Mouse (Mus musculus): Measurements from ENCODE around the gene 6430548M08Rik.
A peak's percentile ranks its signal among the peaks of the same experiment; 100 is the strongest.

Gene 6430548M08Rik

DNA sequence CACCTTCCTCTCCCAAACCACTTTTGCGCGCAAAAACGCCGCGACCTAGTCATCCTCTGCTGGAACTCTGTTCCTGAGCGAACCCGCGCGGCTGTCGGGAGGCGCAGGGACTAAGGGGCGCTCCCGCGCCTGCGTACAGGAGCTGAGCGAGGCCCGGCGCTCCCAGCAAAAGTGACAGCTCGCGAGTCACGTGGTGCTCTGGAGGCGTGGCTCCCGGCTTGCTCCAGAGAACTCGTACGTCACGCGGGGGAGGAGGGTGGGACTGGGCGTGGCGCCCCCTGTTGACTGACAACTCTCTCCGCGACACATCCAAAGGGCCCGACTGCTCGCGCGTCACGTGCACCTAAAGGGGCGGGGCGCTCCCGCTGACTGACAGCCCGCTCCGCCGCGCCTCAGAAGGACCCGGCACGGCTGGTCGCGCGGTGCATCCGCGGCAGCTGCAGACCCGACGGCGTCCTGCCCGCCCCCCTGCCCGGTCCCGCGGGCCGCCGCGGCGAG, at the start of gene 6430548M08Rik:
TSS of gene 6430548M08Rik (plus strand) at position 395 of the 498 bp plus-strand sequence.
- peak; percentile 100 for DNase-seq

DNA sequence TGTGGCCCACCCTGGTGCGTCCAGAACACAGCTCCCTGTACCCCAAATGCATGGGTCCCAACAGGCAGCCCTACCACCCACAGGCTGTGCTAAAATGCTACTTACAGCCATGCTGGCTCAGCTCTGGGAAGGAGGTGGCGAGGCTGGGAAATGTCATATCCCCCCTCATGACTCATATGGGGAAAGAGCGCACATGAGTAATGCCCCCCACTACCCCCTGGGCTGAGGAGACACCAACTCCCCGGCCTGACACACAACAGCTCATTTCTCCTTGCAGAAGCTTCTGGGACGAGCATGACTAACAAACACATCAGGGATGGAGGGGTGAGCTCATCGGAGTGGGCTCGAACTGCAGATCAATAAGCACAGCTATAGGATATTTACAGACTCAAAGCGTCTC, 48.3 kb upstream of the 6430548M08Rik start:
- no peak for DNase-seq

DNA sequence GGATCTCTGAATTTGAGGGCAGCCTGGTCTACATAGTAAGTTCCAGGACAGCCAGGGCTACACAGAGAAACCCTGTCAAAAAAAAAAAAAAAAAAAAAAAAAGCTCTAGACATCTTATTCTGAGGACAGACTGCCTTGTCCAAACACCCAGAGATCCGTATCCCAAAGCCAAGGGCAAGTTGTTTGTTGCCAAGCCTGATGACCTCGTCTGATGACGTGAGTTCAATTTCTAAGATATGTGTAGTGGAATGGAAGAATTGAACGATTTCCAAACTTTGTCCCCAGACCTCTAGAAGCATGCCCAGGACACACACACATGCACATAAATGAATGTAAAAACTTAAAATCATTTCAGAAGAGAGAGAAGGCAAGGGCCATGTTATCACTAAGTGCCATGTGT, 47.7 kb upstream of the 6430548M08Rik start:
- DNase-seq = no peak

DNA sequence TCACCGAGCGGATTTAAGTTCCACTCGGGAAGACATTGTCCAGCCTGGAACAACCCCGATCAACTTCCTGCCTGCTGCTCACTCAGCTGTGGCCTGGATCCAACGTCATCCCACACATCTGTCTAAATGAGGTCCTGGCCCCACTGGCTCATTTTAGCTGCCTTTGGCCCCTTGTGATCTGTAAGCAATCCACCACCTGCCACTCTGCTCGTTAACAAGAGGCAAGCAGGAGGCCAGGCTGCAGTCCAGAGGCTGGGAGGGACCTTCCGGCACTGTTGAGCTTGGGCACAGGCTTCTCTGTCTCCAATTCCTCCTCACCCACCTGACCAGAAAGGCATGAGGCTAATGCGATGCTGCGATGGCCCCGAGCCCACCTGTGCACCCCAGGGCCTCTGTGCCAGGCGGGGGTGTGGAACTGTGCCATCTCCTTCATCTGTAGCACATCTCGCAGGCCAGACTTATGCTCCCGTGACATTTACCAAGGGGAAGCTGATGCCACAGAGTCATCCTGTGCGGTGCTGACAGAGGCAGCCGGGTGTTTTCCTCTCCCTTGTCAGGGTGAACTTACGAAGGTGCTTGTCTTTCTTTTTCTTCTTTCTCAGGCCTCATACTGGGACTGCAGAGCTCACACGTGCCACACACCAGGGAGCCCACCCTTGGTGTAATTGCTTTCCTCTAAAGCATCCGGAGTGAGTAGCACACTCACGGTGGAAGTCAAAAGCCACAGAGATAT, 45.9 kb upstream of the 6430548M08Rik start:
- peak; percentile 63 for DNase-seq

DNA sequence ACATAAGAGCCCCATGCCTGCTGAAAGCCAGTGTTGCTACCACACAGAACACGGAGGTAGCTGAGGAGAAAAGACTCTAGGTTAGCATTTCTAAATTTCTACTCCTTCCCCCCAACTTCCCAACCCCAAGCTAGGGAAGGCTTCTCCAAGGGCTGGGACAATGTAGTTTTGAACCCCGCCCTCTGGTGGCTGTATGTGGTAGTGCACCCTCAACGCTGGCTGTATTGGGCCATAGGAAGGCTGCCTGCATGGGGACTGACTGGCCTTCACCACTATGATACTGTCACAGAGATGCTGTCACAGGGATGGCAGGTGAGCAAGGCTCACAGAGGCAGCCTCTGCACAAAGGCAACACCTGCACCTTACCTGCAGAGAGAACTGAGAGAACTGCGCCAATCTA, 42.3 kb upstream of the 6430548M08Rik start:
- DNase-seq = peak; percentile 87

DNA sequence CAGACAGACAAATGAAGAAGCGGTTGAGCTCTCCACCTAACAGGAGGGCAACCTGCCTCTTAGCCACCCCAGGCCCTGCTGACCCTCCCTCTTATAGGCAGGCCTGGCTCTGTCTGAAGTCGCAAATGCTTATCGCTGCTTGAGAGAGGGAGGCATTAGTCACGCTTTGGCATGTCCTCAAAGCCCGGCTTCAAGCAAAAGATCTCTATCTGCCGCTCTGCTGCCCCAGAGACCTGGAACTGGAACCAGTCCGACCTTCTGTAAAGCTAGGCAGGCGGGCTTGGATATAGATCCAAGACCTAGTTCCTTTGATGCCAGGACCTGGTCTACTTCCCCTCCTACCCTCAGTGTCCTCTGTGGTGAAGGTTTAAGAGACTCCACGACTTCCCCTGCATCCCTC, 41.7 kb upstream of the 6430548M08Rik start:
- DNase-seq = peak; percentile 70

DNA sequence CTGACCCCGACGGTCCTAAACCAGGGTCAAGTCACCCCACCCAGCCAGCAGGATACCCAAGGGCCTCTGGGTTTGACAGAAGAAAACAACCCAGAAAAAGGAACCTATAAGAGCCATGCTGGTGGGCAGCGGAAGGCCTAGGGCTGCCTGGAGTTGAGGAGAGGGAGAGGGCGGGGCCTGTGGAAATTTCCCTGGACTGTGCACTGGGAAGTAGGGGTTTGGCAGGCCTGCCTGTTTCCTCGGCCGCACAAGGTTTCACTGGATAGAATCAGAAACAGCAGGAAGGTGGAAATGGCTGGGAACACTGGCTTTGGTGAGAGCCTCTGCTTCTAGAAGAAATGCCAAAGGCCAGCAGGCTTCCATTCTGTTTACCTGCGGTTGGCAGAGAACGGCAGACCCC, 41.1 kb upstream of the 6430548M08Rik start:
- no peak for DNase-seq

DNA sequence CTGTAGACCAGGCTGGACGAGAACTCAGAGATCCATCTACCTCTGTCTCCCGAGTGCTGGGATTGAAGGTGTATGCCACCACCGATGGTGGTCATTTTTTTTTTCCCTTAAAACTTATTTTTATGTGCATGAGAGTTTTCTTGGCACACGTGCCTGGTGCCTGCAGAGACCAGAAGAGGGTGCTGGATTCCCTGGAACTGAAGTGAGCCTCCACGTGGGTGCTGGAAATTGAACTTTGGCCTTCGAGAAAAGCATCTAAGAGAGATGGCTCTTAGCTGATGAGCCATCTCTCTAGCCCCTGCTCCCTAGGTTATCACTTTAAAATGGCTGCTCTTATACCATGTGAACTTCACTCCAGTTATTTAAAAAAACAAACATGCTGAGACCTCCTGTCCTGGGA, 39.4 kb upstream of the 6430548M08Rik start:
- DNase-seq = no peak

DNA sequence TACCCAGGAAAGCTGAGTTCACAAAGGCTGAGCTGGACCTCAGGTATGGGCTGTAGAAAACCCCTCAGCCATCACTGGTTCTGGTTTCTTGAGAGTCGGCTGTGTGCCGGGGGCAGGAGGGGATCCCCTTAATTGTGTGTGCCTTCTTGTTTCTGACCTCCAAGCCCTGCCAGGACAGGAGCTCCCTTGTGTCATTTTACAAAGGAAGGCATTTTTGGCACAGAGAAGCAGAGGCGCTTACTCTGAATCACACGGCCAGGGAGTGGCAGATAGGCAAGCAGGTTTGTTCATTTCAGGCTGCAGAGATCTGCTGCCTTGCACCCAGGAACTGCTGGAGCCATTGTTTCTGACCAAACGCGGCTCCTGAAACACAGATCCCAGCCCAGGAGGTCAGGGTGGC, 38.6 kb upstream of the 6430548M08Rik start:
- DNase-seq = no peak

DNA sequence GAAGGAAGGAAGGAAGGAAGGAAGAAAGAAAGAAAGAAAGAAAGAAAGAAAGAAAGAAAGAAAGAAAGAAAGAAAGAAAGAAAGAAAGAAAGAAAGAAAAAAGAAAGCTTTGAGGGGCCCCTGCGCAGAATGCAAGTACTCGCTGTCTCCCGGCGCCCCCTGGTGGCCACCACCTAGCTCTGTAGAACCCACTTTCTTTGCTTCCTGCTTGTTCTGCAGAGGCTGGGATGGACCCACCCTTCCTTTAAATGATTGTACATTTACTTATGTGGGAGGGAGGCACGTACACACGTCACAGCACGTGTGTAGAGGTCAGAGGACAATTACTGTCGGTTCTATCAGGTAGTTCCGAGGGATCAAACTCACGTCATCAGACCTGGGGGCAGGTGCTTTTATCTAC, 35.9 kb upstream of the 6430548M08Rik start:
- peak; percentile 77 for DNase-seq

DNA sequence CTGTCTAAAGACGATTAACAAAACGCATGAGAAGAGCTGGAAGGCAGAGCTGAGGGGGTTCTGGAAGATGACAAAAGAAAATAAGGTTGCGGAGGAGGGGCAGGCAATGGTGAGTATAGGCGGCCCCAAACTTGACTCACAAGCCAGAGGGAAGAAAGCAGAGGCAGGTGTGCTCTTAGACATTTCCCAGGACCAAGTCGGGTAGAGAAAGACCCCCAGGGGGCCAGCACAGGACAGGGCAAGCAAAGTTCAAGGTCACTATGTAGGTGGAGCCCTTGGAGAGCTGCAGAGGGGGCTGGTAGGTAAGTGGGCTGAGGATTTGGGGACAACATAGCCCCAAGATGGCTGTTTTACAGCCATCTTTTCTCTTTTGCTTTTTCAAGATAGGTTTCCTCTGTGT, 34.6 kb upstream of the 6430548M08Rik start:
- DNase-seq = no peak

DNA sequence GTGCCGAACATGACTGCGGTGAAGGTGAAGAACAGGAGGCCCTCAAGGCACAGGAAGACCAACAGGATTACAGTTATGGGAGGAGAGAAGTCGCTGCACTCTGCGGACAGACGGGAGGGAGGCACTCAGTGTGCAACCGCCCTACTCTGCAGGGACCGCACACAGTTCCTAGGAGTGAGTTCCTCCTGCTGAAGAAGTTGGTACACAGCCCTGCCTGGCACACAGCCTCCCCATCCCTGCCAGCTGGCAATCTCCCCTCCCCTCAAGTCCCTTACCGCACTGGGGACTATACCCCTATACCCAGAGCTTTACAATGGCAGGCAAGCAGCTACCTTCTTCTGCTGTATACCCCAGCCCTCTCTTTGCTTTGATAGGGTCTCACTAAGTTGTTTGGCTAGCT, 30.7 kb upstream of the 6430548M08Rik start:
- DNase-seq = no peak

DNA sequence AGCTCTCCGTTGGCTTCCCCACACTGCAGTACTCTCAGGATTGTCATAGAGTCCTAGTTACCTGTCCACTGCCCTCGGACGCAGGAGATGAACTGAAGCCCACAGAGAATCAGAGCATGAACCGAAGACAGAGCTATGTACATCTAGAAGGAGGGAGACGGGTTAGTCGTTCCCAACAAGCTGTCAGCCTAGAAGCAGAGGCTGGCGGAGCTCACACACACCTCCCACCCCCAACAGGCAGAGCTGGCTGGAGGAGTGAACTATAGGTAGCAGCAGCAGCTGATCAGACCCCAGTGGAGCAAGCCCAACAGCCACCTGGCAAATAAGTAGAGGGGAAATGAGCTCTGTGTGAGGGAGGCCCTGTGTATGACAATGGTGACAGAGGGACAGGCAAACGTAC, 29.2 kb upstream of the 6430548M08Rik start:
- no peak for DNase-seq

DNA sequence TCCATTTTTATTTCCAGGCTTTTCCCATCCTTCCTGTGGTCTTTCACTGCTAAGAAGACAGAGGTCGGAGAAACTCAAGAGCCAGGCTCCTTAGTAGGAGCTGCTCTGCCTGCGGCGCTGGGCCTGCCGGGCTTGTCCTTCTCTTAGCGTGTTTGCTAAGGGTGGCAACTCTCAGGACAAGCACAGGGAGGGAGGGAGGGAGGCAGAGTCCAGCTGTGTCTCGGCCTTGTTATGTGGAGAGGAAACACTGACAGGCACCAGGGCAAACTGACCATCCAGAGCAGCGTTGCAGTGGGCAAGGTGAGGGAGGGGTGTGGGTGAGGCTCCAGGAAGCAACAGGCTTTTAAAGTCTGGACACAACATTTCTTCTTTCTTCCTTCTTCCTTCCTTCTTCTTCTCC, 24.4 kb upstream of the 6430548M08Rik start:
- no peak for DNase-seq

DNA sequence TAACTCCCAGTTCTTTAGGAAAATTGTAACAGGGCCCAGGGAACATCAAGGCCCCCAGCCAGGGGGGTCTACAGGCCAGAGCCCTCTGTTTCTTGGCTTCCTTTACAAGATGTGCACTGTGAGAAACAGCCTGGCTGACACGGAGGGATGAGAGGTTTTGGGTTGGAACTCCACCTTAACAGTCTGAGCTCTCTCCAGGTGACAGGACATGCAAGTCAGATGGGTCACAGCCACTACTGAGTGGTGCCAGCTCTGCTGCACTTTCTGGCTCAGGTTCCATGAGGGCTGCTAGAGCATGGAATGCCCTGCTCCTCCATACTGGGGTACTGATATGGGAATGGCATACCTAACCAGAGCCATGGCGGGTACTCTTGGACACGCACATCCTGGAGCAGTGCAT, 22.9 kb upstream of the 6430548M08Rik start:
- peak; percentile 48 for DNase-seq

DNA sequence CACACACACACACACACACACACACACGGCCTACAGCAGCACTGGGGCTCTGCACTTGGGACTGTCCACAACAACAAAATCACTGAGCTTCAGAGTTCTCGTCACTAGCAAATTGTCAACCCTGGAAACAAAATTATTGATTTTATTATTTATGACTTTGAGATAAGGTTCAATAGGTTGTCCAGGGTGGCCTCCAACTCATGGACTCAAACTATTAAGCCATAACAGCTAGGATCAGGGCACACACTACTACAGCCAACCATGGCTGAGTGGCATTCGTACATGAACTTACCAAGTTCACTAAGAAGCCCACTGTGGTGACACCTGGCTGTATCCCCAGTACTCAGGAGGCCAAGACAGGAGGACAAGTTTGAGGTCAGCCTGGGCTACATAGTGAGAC, 20.8 kb upstream of the 6430548M08Rik start:
- no peak for DNase-seq

DNA sequence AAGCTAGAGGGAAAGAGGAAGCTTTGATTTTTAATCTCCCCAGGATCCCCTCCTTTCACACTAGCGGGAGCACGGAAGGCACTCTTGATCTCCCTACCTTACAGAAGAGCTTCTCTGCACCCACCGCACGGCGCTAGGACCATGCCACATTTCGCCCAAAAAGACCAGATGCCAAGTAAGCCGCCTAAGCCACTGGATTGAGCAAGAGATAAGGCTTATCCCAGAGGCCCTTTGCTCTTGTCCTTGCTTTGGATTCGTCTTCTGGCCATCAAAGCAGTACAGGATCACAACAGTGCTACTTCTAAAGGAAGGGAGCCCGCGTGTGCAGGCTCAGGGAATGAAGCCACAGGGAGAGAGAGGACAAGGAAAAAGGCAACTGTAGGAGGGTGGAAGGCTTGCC, 19.2 kb upstream of the 6430548M08Rik start:
- no peak for DNase-seq

DNA sequence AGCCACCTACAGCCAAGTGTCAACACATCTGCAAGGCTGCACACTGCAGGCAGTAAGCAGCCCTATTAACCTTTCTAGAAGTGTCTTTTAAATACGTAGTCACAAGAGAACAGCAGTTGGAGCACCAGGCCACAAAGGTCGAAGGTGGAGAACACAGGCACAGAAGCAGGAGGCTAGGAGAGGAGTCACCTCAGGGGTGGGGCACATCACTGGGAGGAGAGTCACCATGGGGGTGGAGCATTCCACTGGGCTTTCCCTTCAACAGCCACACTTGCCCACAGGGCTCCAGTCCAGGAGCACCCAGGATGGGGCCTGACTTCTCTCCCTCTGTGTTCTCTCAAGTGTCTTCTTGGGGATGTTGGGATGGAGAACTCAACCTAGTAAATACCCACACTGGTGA, 17.5 kb upstream of the 6430548M08Rik start:
- no peak for DNase-seq

DNA sequence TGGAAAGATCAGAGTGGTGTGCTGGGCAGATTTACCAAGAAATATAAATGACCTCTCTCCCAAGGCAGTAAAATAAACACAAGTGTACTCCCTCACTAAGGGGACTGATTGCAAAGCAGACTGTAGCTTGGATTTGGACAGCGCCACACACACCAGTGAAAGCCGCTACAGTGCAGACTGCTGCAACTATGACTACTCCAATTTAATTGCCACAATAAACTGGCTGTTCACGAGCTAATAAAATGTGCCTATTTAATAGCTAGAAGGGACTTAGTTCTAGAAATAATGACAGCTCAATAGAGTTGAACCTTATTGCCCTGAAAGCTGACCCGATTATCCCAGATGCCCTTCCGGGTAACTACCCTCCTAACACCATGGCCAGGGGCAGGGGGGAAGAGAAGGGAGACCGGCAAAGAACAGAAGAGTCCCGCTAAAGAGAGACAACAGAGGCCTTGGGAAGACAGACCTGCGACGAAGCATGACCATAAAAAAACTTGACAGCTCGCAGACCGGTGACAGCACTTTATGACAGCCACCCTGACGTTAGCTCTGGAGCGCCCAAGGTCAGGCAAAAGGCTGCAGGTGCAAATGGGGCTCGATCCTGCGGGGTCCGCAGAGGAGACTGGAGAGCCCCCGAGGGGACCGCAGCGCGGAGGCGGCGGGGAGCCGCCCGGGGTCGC, 13.4 kb upstream of the 6430548M08Rik start:
- DNase-seq = no peak

DNA sequence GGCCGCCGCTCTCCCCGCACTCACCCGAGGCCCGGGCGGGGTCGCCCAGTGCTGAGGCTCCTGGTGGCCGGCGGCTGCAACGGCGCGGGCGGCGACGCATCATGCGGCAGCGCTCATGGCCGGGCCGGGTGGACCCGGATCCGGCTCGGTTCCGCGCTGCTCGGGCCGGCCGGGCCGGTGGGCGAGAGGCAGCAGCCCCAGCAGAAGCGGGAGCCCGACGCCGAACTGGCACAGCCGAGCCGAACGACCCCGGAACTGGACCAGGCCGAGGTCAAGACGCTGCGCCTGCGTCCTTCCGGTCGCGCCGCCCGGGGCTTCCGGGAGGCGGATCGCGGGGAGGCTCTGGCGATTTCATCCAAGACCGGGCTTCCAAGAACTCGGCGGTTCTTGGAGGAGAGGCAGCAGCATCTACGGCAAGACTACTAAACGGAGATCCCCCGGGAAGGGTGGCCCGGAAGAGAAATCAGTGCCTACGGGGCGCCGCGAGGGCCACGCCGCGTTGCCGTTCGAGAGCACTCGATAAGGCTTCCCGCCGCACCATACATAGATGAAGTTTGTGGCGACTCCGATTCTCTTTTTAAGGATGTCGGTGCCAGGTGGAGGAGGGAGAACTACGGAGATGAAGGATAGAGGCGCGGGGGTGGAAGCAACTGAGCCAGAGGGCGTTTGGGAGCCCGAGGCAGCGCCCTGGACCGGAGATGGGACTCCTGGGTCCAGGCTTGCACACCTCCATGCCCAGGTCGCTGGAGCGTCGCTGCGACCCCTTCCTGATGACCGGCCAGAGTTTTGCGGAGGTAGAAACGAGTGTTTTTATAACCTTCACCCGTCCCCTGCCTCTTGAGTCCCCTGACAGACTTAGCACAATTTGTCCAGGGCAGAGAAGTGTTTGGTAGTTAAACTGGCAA, 12.6 kb upstream of the 6430548M08Rik start, which contains the start of gene Zdhhc7:
TSS of gene Zdhhc7 (minus strand) at position 415 of the 905 bp plus-strand sequence.
- DNase-seq = peak; percentile 76

DNA sequence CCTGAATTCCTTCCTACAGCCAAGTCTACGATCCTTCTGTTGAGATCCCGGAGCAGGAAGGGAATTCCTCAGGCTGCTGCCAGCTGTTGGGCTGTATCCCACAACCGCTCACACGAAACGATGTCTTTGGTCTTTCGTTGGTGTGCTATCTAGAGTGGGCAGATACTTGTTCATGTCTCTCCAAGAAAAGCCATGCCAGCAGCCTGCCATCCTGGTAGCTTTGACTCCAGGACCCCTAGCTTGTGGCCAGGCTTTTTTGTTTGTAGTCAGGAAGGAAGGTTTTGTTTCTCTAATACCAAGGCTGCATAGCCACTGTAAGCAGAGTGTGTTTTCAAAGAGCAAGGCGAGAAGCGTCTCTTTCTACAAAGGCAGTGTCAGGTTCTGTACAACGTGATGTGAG, 10.0 kb upstream of the 6430548M08Rik start:
- no peak for DNase-seq

DNA sequence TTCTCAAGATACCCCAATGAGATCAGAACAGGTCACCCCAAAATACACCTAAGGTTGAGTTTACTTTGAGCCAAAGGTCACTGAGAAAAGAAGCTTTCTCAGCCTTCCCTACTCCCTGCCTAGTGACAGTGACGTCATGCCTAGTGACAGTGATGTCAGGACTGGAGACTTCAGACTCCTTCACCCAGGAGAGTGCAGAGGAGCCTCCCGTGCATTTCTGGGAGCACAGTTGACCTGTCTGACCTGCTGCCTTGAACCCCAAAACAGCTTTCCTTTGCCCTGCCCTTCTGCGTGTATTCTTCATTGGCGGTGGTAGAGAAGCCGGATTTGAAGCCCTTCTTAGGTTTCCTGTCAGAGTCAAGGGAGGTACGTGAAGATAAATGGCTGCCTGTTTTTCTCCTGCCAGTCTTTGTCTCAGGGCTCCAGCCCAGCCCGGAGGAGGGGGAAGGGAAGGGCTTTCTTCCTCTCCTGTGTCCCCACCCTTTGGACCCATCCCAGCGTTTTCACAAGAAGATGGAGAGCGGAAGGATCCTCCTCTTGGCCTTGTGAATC, 9.2 kb upstream of the 6430548M08Rik start:
- no peak for DNase-seq

DNA sequence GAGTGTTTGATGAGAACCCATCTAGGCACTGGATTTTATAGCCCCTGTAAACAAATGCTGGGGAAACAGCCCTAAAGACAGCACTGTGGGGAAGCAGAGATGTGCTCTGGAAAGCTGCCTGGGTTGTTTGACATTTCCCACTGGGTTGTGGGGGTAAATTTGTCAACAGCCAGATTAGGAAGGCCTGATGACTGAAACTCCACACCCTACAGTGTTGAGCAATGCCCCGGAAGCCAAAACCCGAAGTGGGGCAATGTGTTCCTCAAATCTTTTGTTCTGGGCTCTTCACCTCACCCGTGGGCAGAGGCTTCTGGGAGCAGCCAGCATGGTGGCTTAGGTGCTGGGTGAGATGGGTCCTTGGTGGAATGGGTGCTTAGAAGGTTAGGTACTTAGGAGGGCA, 4.8 kb upstream of the 6430548M08Rik start:
- no peak for DNase-seq

All from cerebellum, adult 8-10 months (tissue).